Mouse (Mus musculus) heart, adult 11 months (tissue): ENCODE measurements around the gene Pja2.
"Not testable (repeated sequence)": the region's sequence is repeated elsewhere in the genome, so short reads cannot be mapped to it uniquely, and the experiment has no call there.

Source experiments
- DNase-seq: peaks from one replicate; pipeline ENCODE4 v3.0.0; 2022

Gene Pja2

GRCm38 (mm10) chr17:64331898-64332769 is at the start of gene Pja2:
Gene Pja2 (minus strand): TSS chr17:64331916.
- peak; percentile 100 for DNase-seq

GRCm38 (mm10) chr17:64375327-64375726 is 43.6 kb upstream of the Pja2 start:
- DNase-seq = peak; percentile 93

GRCm38 (mm10) chr17:64363694-64364093 is 32.0 kb upstream of the Pja2 start:
- DNase-seq = peak; percentile 92

GRCm38 (mm10) chr17:64362570-64362969 is 30.9 kb upstream of the Pja2 start:
- DNase-seq = no peak

DNA sequence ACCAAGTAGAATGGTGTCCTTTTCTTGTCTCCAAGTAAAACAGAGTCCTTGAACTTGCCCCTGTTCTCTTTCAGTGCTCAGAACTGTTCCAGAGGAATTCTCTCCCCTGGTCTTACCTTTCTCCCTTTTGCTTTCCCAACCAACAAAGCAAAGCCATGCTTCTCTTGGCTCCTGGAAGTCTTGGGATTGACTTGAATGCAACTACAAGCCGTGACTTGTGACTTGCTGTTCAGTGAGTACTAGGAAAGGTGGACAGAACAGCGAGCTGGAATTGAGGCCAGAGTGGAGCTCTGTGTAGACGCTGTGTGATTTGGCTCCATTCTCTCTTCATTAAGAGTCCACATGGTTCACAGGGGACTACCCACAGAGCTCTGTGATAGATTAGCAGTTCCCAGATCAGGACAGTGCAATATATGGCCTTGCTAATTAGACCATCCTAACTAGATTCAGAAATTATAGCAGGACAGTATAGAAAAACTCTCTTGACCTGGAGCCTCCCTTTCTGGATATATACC is 30.3 kb upstream of the Pja2 start:
- DNase-seq = no peak

DNA sequence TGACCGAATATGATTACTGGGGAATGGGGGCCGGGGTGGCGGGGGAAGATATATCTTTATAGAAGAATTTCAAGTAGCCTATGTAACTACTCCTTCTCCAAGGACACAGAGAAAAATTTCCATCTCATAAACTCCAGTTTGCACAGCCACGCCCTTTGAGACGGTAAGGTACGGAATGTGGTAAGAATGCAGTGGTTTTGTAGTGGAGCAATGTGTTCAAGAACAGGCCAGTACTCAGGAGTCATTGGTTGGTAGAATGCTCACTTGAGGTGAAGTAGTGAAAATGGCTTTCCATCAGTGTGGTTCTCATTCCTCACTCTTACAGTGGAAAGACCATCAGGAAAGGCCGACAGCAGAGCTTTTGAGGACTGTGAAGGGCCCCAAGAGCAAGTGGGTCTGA is 22.2 kb upstream of the Pja2 start:
- DNase-seq = no peak

DNA sequence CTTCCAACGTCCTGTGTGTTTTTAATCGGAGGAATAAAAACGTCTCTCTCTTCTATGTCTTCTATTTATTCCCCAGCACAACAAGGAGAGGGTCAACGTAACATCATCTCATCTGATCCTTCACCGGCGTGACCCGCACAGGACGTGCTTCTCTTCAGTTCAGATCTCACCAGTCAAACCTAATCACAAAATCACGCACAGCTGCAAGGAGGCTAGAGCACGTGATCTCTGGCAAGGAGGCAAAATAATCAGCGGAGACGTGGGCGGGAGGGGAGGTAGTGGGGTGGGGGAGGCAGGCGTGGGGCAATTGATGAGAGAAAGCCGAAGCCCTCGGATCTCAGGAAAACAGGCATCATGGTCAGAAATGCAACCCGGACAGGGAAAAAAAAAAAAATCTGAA is 14.4 kb upstream of the Pja2 start:
- no peak for DNase-seq

DNA sequence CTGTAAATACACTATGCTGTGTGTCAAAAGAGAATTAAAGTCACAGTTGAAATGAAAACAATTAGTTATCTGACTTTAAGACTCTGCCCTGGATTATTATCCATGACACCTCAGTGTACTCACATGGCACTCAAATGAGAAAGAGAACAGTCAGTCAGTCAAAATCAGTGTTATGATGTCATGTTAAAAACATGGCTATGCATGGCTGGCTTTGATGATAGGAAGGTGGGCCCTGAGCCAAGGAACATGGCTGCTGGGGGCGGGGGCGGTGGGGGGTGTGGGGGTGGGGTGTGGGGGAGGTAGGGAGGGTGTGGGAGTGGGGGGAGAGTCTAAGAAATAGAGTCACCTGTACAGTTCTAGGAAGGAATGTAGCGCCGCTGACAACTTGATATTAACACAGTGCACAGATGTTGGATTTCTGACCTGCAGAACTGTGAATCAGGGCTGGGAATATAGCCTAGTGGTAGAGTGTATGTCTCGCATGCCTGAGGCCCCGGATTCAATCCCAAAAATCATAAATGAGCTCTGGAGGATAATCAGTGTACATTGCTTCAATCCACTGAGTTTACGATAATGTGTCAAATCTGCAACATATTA is 13.0 kb upstream of the Pja2 start:
- no peak for DNase-seq

DNA sequence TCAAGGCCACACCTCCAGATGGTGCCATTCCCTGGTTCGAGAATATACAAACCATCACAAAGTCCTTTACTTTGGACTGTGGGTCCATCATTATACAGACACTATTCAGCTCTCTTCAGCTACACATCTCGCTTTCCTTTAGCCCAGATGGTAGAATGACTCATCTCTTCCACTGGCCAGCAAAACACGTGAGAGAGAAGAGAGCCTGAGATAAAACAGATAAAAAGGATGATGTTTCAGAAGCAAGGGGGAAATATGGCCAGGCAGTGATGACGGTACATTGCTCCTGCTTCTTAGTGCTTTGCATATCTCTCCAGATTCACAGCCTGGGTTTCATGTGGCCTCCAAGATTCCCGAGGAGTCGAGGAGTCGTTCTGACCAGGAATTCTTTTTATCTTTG is 10.0 kb upstream of the Pja2 start:
- no peak for DNase-seq

- no peak for DNase-seq
These were observed 8.0 kb upstream of the Pja2 start for GRCm38 (mm10) chr17:64339752-64340151.

GRCm38 (mm10) chr17:64337220-64337619 is 5.5 kb upstream of the Pja2 start:
- DNase-seq = peak; percentile 90

DNA sequence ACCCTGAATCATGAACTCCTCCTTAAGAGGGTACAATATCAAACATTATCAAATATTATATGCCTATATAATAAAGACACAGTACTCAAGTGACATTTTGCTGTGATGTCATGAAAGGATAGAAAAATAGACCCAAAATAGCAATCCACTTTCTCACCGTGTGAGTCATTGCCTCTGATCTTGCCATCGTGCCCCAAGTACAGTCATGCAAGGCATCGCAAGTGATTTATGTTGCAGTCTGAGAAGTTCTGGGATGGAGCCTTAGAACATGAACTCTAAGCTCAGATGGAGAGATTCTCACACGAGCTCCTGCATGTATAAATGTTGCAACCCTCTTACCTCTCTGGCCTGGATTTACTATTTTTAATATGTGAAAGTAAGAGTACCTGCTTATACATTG is 2.2 kb upstream of the Pja2 start:
- DNase-seq = no peak

- no peak for DNase-seq
These were observed 1.0 kb upstream of the Pja2 start for GRCm38 (mm10) chr17:64332770-64333096.

GRCm38 (mm10) chr17:64331291-64331897 is 322 bp downstream of the Pja2 start:
- no peak for DNase-seq

DNA sequence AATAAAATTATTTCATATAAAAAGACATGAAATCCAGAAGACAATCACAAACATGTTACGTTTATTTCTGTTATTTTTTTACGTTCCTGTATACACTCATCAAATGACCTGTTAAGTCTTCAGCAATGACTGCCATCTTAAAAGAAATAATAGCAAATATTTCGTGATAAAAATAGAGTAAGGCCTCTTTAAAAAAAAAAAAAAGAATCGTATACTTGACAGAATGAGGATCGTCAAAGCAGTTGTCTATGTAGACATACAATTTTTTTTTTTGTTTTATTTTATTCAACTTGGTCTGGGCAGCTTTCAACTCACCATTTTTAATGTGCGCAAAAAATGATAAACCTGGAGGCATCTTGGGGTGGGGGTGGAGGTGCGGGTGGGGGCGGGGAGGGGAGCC is 831 bp downstream of the Pja2 start:
- no peak for DNase-seq

- DNase-seq = no peak
These were observed 7.2 kb downstream of the Pja2 start for GRCm38 (mm10) chr17:64324556-64324955.

- no peak for DNase-seq
These were observed 16.3 kb downstream of the Pja2 start for GRCm38 (mm10) chr17:64315428-64315827.

GRCm38 (mm10) chr17:64314523-64314922 is 17.2 kb downstream of the Pja2 start:
- DNase-seq = not testable (repeated sequence)

GRCm38 (mm10) chr17:64297628-64298027 is 34.1 kb downstream of the Pja2 start:
- peak; percentile 73 for DNase-seq

DNA sequence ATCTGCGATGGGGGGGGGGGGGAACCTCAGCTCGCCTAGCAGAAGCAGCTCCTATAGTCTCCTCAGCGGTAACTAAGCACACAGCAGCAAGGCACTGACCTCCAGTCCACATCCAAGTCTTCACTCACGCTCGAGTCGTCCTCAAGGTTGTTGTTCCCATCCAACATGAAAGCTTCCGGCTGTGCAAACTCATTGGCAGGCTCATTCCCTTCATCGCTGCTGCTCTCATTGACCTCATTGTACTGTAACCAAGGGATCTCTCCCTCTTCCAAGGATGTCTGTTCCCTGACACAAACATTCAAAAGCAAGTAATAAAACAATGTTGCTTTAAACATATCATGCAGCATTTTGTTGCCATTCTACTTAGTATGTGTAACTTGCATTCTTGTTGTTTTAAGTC is 39.0 kb downstream of the Pja2 start:
- DNase-seq = no peak

GRCm38 (mm10) chr17:64289684-64290083 is 42.0 kb downstream of the Pja2 start:
- DNase-seq = no peak

- no peak for DNase-seq
These were observed 43.7 kb downstream of the Pja2 start for GRCm38 (mm10) chr17:64288000-64288399.

GRCm38 (mm10) chr17:64286836-64287235 is 44.9 kb downstream of the Pja2 start:
- no peak for DNase-seq

GRCm38 (mm10) chr17:64281368-64281767 is 50.3 kb downstream of the Pja2 start:
- DNase-seq = not testable (repeated sequence)
